Mouse (Mus musculus) MEL (cell line): ENCODE measurements around the gene Tead1.

Experiments used
- BHLHE40 ChIP-seq: IDR thresholded peaks from 2 replicates; pipeline ENCODE4 v1.6.1; 2012; ENCODE audit warnings: low read depth, mild to moderate bottlenecking, inconsistent platforms, low read length, improper control_type of control experiment, borderline replicate concordance
- EP300 ChIP-seq, 2 experiments: IDR thresholded peaks; 2 replicates each; pipeline ENCODE4 v1.6.1; 2011; ENCODE audit warnings: improper control_type of control experiment in 2 of 2, low read length in 2 of 2, low read depth in 1 of 2, mild to moderate bottlenecking in 1 of 2
- HCFC1 ChIP-seq: IDR thresholded peaks from 2 replicates; pipeline ENCODE4 v1.6.1; 2012; ENCODE audit warnings: low read depth, mild to moderate bottlenecking, inconsistent platforms, low read length, improper control_type of control experiment, moderate library complexity
- POLR2A ChIP-seq, 2 experiments: IDR thresholded peaks; 2 replicates each; pipeline ENCODE4 v1.6.1; 2011 to 2012; ENCODE audit warnings: low read length in 2 of 2, mild to moderate bottlenecking in 2 of 2, control low read depth in 1 of 2, improper control_type of control experiment in 1 of 2, low read depth in 1 of 2, moderate library complexity in 1 of 2; ENCODE audit not compliant: control insufficient read depth in 1 of 2, insufficient read depth in 1 of 2, poor library complexity in 1 of 2
- TAL1 ChIP-seq: IDR thresholded peaks from 2 replicates; pipeline ENCODE4 v1.6.1; 2012; ENCODE audit warnings: mild to moderate bottlenecking, inconsistent platforms, low read length, moderate library complexity, mixed read lengths
- USF2 ChIP-seq, 2 experiments: IDR thresholded peaks; 2 replicates each; pipeline ENCODE4 v1.6.1; 2011 to 2012; ENCODE audit warnings: improper control_type of control experiment in 2 of 2, low read length in 2 of 2, borderline replicate concordance in 1 of 2, inconsistent platforms in 1 of 2, low read depth in 1 of 2, mild to moderate bottlenecking in 1 of 2; ENCODE audit not compliant: insufficient read depth in 1 of 2

- TF ChIP-seq USF2 (IDR thresholded peaks at IDR 0.05; ENCODE audit: borderline replicate concordance in 1 of 2, insufficient read depth in 1 of 2, low read depth in 1 of 2, low read length in 2 of 2): no peak
- no peak for TF ChIP-seq POLR2A (IDR thresholded peaks at IDR 0.05; ENCODE audit: control insufficient read depth in 1 of 2, insufficient read depth in 1 of 2, low read depth in 1 of 2, low read length in 2 of 2, poor library complexity in 1 of 2)
- no peak for TF ChIP-seq BHLHE40
- no peak for TF ChIP-seq TAL1
- TF ChIP-seq EP300 (IDR thresholded peaks at IDR 0.05; ENCODE audit: low read depth in 1 of 2, low read length in 2 of 2): no peak
- TF ChIP-seq HCFC1: no peak
Observed at GRCm38 (mm10) chr7:112813731-112814306, 134.7 kb downstream of the Tead1 start.
